Mouse (Mus musculus): ENCODE data around the gene Tnni1.

The Tnni1 gene

DNA sequence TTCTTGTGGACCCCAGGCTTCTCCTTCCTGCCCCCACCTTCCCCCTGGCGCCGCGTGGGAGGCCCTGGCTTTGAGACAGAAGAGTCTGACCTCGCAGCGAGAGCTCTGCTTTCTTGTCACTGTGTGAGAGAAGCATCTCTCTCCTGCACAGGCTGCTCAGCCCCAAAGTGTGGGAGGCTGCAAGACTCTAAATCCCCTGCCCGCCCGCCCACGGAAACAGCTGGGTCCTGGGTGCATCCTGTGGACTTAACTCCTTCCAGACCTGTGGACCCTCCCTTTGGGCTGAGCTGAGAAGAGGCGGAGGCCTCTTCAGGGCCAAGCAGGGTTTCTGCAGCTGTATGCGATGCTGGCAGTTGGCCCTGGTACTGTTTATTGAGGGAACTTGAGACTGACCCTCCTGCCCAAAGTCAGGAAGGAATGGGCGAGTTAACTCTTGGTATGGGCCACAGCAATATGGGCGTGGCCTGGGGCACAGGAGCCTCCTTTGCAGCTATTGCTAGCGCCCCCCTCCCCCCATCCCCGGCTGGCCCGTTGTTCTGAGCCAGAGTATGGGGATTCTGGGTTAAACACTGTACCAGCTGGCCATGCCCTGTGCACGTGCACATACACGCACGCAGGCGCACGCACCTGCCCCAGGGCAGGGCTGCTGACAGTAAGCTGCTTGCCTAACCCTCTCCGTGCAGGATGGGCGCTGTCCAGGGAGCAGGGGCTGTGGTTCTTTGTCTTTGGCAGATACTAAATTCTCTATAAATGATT, at the start of gene Tnni1:
Gene Tnni1, plus strand, starts transcription at position 655 of the 756 bp plus-strand sequence.
- DNase-seq (ENCODE audit: low spot score): no peak

DNA sequence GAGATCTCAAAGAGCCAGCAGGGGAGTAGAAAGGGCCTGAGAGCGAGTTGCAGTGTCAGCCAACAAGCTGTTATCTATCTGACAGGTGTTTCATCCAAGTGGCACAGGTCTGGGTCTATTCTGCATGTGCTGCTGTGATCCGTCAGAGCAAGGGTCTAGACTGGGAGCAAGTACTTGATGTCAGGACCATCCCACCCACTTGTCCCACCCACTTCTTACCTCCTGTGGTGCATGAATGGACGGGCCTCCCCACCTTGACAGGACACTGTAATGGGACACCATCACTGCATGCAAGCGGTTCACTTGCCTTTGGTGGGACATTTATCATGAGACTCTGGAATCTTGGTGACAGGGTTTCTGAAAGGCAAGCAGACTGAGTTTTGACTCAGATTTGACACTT, 49.4 kb upstream of the Tnni1 start:
- no peak for DNase-seq (ENCODE audit: low spot score)

DNA sequence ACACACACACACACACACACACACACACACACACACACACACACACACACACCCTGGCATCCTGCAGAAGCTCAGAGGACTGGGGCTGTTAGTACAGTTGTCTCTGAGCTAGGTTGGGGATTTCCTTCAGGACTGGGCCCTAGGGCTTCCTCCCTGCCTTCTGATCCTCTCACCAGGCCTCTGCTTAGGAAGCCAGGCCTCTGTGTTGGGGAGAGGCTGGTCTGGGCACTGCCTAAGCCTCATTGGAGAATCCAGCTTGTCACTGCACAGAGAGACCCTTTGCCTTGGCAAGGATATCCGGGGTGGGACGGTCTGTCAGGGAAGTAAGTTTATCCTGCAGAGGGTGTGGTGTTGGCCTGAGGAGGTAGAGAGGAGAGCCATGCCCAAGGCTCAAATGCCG, 48.9 kb upstream of the Tnni1 start:
- DNase-seq (ENCODE audit: low spot score): no peak

DNA sequence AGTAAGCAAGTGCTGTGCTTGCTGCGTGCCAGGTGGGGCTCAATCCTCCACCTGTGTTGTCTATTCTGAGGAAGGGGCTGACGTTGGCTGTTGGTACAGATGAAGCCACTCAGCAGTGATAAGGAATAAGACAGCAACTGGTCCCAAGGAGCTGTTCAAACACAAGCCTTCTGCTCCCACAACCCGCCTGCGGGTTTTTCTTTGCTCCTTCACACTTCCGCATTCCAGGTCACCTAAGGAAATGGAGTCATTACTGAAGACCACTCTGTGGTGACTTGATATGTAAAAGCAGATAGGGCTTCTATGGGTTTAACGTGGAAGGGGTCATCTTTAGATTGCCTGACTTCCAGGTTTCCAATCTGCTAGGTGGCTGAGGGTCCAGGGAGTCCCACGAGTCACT, 47.8 kb upstream of the Tnni1 start:
- DNase-seq (ENCODE audit: low spot score): no peak

DNA sequence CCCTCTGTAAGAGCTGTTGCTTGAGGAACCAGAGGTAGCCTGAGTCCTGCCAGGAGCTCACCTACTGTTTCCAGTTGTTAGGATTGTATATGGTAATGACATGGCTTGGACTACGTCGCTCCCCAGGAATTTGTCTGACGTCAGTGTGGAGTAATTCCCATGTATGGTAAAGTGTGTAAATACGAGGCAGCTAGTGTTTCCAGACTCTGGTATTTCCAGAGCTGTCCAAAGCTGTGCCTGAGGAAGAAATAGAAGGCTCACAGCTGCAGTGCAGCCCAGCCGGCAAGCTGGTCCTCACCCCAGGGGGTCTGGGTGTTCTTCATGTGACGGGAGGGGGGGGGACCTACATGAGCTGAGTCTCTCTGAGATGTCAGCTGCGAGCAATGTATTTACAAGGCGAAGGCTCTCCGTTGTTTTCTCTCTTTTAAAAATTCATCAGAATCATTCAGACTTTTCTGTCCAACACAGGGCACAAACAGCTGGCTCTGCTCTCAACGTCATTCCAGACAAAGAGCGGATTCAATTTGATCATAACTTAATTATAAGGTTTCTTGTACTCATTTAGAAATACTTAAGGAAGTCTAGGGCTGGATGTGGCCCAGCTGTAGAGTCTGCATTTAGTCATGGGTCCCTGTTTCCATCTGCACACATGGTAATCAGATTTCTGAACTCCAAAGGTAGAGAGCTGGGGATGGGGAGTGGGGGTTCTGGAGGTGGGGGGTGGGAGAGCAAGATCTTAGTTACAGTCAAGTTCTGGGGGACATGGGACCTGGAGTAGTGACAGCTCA, 47.1 kb upstream of the Tnni1 start:
- no peak for DNase-seq (ENCODE audit: low spot score)

DNA sequence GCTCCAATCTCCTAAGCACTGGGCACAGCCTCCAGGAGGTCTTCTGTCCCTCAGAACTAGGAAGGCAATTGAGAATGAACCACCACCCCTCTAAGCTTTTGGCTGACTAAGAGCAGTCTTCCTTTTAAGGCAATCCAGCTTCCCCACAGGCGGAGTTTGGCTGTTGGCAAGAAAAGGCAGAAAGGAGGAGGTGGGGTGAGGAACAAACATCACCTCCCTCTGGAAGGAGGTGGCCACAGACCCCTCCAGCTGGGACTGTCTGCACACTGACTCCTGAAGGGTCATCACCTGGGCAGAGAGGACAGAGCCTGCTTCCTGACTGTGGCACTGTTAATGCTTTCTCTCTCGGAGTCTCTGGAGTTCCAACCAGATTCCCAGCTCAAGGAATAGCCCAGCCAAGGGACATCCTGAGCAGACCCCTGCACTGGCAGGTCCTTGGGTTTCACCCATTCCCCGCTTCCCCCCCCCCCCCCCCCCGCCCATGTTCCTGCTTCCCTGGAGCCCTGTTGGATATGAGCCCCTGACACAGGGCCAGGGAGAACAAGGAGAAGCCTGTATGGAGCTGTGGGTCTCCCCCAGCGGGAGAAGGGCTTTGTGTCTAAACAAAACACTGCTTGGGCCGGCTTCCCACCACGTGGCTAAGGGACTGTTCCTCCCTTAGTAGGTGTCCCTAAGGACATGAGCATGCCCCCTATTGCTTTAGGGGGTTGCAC, 44.9 kb upstream of the Tnni1 start:
- no peak for DNase-seq (ENCODE audit: low spot score)

DNA sequence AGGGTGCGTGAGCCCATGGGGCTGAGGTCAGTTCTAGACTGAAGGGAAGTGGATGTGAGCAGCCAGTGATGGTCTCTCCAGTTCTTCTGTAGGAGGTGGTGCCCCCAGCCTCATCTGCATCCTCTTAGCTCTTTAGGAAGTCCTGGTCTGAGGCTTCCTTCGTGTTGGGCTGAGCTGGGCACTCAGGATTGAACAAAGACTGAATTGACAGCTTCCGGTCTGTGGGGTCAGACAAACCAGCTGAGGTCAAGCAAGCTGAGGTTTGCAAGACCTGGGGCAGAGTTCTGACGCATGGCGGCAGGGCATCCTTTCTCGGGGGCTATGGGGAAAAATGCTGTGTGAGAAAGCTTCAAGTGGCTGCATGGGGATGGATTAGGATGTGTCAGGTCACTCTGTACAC, 43.8 kb upstream of the Tnni1 start:
- no peak for DNase-seq (ENCODE audit: low spot score)

DNA sequence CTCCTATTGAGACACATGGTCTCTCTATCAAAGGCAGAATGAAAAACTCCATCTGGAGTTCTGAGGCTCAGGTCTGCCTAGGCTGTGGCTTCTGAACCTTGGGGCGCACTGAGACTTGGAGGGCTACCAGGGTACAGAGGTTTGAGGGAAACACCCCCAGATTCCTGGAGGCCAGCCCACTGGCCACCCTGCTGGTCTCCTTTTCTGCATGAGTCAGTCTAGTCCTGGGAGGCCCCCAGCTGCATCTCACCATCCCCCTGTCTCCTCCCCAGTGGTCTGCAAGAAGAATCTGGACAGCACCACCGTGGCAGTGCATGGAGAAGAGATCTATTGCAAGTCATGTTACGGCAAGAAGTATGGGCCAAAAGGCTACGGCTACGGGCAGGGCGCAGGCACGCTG, 34.2 kb upstream of the Tnni1 start:
- DNase-seq (ENCODE audit: low spot score): no peak

DNA sequence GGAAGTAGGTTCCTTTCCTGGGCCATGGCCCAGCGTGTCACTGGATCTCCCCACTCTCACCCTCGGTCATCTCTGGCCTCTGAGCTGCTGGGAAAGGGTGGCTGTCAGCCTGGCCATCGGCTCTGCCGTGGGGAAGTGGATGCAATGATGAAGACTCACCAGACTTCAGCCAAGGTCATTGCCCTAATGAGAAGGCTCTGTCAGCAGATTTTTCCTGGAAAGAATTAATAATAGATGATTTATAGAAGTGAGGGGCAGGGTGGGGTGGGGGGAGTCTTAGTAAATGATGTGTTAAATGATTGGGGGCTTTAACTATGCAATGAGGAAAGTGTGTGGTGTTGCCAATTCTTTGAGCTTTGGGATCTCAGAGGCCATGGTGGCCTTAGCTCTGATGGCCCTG, 33.0 kb upstream of the Tnni1 start:
- no peak for DNase-seq (ENCODE audit: low spot score)

DNA sequence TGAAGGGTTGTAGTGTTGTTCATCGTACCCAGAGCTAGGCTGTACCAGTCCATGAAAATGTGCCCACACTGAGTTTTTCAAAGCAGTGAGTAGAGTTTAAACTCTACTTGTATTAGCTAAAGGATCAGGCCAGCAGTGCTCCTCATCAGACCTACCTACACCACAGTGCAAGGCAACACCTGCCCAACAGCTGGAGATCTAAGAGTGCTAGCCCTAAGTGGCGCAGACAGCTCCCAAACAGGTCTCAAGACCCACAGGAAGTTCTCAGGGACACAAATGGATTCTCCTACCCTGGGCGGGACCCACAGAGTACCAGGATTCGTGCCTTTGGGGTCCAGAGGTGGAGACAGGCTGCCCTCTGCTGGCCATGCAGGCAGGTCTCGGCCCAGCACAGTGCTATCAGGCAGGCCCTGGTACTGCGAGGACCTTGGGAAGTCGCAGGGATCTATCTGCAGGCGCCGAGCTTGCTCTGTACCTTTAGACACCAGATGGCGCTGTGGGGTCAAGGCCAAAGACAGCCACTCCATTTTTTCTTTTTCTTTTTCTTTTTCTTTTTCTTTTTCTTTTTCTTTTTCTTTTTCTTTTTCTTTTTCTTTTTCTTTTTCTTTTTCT, 26.4 kb upstream of the Tnni1 start:
- peak; percentile 73 for DNase-seq (ENCODE audit: low spot score)

DNA sequence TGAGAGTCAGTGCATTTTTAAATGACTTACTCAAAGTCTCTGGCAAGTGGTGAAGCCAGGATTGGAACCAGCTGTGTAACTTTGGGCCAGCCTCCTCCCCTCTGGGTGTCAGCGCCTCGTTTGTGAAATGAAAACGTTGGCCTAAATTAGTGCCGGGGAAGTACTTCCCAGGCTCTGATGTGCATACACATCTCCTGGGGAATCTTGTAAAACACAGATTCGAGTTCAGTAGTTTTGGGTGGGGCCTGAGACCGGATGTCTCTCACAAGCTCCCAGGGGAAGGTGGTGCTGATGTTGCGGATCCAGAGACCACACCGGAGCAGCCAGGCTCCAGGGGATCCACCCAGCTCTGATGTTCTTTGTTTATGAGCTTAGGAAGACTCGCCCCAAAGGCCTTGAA, 23.9 kb upstream of the Tnni1 start:
- DNase-seq (ENCODE audit: low spot score): no peak

DNA sequence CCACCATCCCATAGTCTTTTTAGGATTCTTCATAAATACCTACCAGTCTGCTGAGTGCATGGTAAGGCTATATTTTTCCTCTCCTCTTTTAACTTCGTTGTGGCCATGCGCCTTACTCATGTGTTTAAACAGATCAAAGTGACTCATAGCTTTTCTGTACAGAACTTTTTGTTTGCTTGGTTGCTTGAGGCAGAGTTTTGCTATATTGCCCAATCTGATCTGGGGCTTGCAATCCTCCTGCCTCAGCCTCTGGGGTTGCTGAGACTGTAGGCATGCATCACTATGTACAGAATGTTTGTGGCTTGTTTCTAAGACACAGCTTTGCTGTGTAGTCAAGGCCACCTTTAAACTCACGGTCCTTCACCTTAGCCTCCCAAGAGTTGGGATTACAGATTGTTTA, 23.3 kb upstream of the Tnni1 start:
- no peak for DNase-seq (ENCODE audit: low spot score)

DNA sequence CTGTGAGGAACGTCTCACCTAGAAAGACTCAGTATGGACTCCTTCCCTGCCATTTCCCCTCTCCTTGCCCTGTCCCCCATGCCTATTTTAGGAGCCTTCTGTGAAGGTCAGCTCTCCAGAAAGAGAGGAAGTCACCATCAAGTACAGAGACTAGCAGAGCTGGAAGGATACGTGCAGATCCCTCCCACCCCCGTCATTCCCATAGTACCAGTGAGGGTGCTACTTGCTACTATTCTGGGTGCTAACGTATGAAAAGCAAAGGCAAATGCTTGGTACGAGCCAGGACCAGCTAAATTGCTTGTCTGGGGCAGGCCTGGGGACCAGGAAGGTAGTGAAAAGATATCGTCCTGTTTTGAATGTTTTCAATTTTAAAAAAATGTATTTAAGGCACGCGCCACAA, 21.9 kb upstream of the Tnni1 start:
- DNase-seq (ENCODE audit: low spot score): no peak

DNA sequence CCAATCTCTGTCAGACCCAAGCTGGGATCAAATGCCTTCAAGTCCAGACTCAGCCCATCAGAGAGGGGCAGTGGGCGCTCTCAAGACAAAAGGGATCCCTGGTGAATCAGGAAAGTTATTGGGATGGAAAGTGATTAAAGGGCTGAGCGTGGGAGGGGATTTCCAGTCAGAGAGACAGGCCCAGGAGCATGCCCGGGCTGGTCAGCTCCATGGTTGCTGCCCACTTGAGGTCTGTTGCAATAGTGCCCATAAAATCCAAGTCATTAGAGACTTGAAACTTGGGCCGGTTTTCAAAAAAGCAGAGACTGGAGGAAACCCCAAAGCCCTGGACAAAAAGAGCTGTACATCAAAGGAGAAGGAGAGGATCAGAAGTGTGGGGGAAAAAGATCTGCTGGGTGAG, 19.5 kb upstream of the Tnni1 start:
- DNase-seq (ENCODE audit: low spot score): no peak

DNA sequence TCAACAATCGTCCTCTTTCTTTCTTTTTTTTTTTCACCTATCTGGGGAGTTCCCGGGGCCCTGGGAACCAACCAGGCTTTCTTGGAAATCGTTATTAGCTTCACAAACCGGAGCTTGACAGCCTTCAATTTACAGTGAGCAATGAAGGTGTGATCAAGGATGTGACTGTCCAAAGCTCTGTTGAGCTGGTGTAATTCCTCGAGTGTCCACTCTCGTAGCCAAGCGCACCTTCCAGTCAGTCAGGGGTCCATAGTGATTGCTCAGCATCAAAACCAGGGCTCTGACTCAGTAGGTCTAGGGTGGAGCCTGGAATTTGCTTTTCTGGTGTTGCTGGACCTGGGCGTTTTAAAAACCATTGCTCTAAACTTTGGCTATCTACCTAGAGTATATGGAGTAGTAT, 19.0 kb upstream of the Tnni1 start:
- DNase-seq (ENCODE audit: low spot score): no peak

DNA sequence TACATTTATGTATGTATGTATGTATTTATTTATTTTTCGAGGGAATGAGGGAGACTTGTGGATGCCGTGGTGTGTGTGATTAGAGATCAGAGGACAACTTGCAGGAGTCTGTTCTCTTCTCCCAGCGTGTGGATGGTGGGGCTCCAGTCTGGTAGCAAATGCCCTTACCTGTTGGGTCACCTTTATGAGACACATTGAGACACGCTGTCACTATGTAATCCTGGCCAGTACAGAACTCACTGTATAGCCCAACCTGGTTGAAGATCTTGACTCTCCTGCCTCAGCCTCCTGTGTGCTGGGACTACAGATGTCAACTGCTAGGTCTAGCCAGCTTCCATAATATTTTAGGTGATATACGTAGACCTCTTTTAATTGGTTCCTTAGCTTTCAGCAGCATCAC, 17.5 kb upstream of the Tnni1 start:
- DNase-seq (ENCODE audit: low spot score): no peak

DNA sequence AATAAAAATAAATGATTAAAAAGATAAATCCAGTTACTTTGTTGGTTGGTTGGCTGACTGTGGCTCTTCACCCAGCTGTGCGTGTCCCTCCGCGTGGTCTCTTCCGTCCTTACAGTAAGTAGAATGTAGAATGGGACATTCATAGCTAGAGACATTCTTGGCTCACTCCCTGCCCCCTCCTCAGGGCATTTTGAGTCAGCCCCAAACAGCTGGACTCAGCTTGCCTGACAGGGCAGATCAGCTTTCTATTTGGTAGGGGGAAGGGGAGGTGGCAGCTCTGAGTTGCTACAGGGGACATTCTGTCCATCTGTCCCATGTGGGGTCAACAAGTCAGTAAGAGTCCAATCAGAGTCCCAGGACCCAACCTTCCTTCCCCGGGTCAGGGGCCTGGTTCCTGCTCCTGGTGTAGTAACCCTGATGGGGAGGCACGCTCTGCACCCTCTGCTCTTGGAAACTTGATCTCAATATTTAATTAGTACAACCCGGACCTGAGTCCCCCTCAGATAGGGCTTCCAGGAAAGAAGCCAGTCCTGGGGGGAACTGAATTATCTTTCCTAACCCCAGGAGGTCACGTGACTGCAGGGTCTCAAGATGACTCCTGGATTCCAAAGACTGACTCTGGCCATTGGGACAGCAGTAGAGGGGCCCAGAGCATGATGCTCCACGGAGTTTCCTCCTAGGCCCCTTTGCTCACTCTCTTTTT, 15.6 kb upstream of the Tnni1 start:
- DNase-seq (ENCODE audit: low spot score): no peak

DNA sequence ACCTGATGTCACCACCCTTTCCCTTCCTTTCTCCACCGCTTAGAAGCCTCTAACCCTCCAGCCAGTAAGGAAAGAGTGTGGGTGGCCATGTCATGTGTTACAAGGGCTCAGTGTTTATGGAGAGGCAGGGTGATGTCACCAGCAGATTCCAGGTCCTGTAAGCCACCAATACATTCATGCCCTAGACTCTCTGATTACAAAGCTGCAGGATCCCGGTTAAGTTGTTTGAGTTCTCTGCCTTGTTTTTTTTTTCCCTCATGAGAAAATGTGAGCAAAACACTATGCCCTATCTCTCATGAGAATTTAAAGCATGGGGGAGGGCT, 15.1 kb upstream of the Tnni1 start:
- no peak for DNase-seq (ENCODE audit: low spot score)

DNA sequence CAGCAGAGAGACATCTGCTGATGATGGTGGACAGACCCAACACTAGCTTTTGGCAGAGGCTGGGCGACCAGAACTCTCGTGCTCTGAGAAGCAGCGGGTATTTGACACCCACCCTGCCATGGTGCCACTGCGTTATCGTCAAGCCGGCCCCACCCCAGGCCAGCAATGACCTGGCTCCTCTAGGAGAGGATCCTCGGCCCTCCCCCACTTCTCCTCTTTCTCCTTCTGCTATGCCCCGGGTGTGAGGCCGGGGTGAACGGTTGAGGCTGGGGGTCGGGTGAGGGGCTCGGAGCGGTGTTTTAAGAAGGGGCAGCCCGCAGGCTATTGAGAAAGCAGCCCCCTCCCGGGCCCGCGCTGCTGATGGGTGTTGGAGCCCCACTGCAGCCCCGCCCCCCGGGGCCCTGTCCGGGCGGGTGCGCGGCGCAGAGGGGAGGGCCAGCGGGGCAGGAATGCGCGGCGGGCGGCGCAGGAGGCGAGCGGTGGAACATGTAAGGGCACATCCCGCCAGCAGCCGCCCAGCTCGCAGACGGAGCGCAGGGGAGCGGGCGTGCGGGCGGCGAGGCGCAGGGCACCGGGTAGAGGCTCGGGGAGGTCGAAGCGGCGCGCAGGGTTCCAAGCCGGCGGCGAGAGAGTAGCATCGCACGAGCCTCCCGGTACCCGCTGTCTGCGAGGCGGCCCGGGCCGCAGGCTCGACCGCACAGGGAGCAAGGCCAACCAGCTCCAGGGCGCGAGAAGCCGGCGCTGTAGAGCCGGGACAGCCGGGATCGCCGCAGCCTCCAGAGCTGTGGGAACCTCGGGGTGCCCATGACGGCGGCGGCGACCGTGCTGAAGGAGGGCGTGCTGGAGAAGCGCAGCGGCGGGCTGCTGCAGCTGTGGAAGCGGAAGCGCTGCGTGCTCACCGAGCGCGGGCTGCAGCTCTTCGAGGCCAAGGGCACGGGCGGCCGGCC, 13.3 kb upstream of the Tnni1 start, which contains the start of gene Phlda3:
Gene Phlda3, plus strand, starts transcription at position 475 of the 947 bp plus-strand sequence.
- peak; percentile 51 for DNase-seq (ENCODE audit: low spot score)

DNA sequence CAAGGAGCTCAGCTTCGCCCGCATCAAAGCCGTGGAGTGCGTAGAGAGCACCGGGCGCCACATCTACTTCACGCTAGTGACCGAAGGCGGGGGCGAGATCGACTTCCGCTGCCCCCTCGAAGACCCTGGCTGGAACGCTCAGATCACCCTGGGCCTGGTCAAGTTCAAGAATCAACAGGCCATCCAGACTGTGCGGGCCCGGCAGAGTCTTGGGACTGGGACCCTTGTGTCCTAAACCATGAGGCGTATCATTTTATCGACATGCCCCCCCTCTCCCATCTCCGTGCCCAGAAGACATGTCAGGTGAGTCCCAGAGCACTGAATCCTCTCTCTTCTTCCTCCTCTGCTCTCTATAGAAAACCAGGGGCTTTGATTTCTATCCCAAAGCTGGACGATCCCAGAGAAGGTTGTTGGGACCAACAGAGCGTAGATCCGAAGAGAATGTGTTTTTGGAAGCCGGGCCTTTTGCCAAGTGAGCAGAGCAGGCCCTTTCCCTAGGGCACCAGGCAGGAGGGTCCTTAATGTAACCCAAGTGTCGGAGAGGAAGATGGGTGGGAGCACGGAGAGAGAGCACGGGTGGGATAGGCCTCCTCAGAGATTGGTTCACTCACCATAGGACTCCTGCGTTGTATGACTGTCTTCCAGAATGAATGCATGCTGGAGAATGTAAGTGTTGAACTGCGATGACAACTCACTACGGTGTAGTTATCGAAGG, 12.5 kb upstream of the Tnni1 start:
- no peak for DNase-seq (ENCODE audit: low spot score)
